Mouse (Mus musculus) heart, postnatal 10 days (tissue): ENCODE measurements at regions not wholly inside any gene's neighbourhood (a gene's known extent, or its start where the extent isn't known, plus 50 kb on each side); places are given as distances from the start of the nearest gene placed in this dataset.

Experiments
- DNase-seq, 2 experiments: peaks; one replicate each; pipeline ENCODE4 v3.0.0; 2021
- intact Hi-C: fragments of 180-260 bp; cut with DNase I; formaldehyde crosslinking; loops from one replicate; pipeline ENCODE4 v1.15.1; 2025

- DNase-seq = peak; percentile 28 to 32
- intact Hi-C loops = no loop called here
Measured at GRCm38 (mm10) chr6:93167281-93167680, 224.0 kb upstream of the Adamts9 start.

GRCm38 (mm10) chr6:93165942-93166341 is 222.7 kb upstream of the Adamts9 start:
- DNase-seq = peak; percentile 31 to 50
- intact Hi-C loops = no loop called here

GRCm38 (mm10) chr6:93152431-93153208 is 209.3 kb upstream of the Adamts9 start:
- DNase-seq = no peak
- intact Hi-C loops = no loop called here

- peak; percentile 43 to 55 for DNase-seq
- intact Hi-C loops = no loop called here
Measured at GRCm38 (mm10) chr6:93150531-93150930, 207.2 kb upstream of the Adamts9 start.

GRCm38 (mm10) chr6:93149956-93150355 is 206.7 kb upstream of the Adamts9 start:
- intact Hi-C loops = no loop called here
- DNase-seq = no peak

GRCm38 (mm10) chr6:93140331-93140731 is 197.0 kb upstream of the Adamts9 start:
- intact Hi-C loops = no loop called here
- DNase-seq = peak; percentile 17 to 24

- intact Hi-C loops = no loop called here
- DNase-seq = no peak
Measured at GRCm38 (mm10) chr6:93133940-93134339, 190.6 kb upstream of the Adamts9 start.

GRCm38 (mm10) chr6:93130946-93131685 is 187.8 kb upstream of the Adamts9 start:
- intact Hi-C loops = no loop called here
- no peak for DNase-seq

- intact Hi-C loops = no loop called here
Measured at GRCm38 (mm10) chr6:93119482-93119881, 176.2 kb upstream of the Adamts9 start.

GRCm38 (mm10) chr6:93113361-93113760 is 170.1 kb upstream of the Adamts9 start:
- intact Hi-C loops = no loop called here
- DNase-seq = no peak

More at GRCm38 (mm10) chr6:93119482-93119881, 176.2 kb upstream of the Adamts9 start:
- DNase-seq = no peak

GRCm38 (mm10) chr6:93094730-93095360 is 151.6 kb upstream of the Adamts9 start:
- intact Hi-C loops = no loop called here
- no peak for DNase-seq

GRCm38 (mm10) chr6:93093770-93094169 is 150.5 kb upstream of the Adamts9 start:
- no peak for DNase-seq
- intact Hi-C loops = no loop called here

- intact Hi-C loops = no loop called here
- no peak for DNase-seq
Measured at GRCm38 (mm10) chr6:93087329-93087728, 144.0 kb upstream of the Adamts9 start.

GRCm38 (mm10) chr6:93084286-93084685 is 141.0 kb upstream of the Adamts9 start:
- intact Hi-C loops = no loop called here
- no peak for DNase-seq

GRCm38 (mm10) chr6:93083716-93084115 is 140.4 kb upstream of the Adamts9 start:
- intact Hi-C loops = no loop called here
- DNase-seq = no peak

GRCm38 (mm10) chr6:93082205-93082604 is 138.9 kb upstream of the Adamts9 start:
- no peak for DNase-seq
- intact Hi-C loops = no loop called here

- intact Hi-C loops = no loop called here
- no peak for DNase-seq
Measured at GRCm38 (mm10) chr6:93076681-93077080, 133.4 kb upstream of the Adamts9 start.

- DNase-seq = no peak
- intact Hi-C loops = no loop called here
Measured at GRCm38 (mm10) chr6:93075867-93076266, 132.6 kb upstream of the Adamts9 start.

- intact Hi-C loops = no loop called here
- peak in 1 of 2 experiments; percentile 22 for DNase-seq
Measured at GRCm38 (mm10) chr6:93075011-93075410, 131.7 kb upstream of the Adamts9 start.

GRCm38 (mm10) chr6:93070916-93071315 is 127.6 kb upstream of the Adamts9 start:
- DNase-seq = no peak
- intact Hi-C loops = no loop called here

- no peak for DNase-seq
- intact Hi-C loops = loop anchor here (2.0 to 5.0 kb wide), 2 partner anchors 125 to 474 kb away; partner anchors contain the start of gene Adamts9
Measured at GRCm38 (mm10) chr6:93067808-93068207, 124.5 kb upstream of the Adamts9 start.
